ENCODE assay signal across 7 mouse cellular contexts in genomic region chr5:137553411-137553837, GRCm38 (mm10). TPM values are rescaled to one million over a fixed set of nuclear protein-coding genes. Genes with fewer than 3 reads are reported as not detected.
DNase-seq lines count a peak whose midpoint lies in the region; ATAC-seq and TF ChIP-seq lines count a peak whose summit lies in the region.

TSS of gene Actl6b (plus strand) at chr5:137553517.

- H3K4me2 ChIP-seq in intestine, postnatal 0 days (replicated peaks; ENCODE audit: low read depth) = peak within 1 kb of the TSS; percentile 42

- WGBS in intestine, postnatal 0 days = under 1% methylated on average over 37 of the region's 37 CpGs

- intact Hi-C loops in gastrocnemius, postnatal 14 days (cut with DNase I; ENCODE audit: low total_unique reads) = no loop called here
- intact Hi-C loops in left cerebral cortex, postnatal 36 days (cut with DNase I) = loop anchor here (2.0 kb wide), 1 partner anchor 21 kb away; the partner anchor contains the start of genes Epo and Gnb2

- H3K9me3 ChIP-seq in intestine, postnatal 0 days (ENCODE audit: control insufficient read depth) = no peaks in the 10 kb centered on the region

- H3K27me3 ChIP-seq in intestine, postnatal 0 days (replicated peaks; ENCODE audit: control insufficient read depth, insufficient read depth, low read length) = peaks cover 15% of the 10 kb centered on the region; the same call in 1 of the 2 replicates

- no peaks in the 10 kb centered on the region for H3K4me1 ChIP-seq in intestine, postnatal 0 days (replicated peaks; ENCODE audit: control insufficient read depth, insufficient read depth, low read length)

- H3K4me3 ChIP-seq in intestine, postnatal 0 days (ENCODE audit: low read depth, low read length) = no peak within 1 kb of the TSS

- ATAC-seq in intestine, postnatal 0 days = peak; percentile 67

- TF ChIP-seq CTCF in intestine, postnatal 0 days (IDR thresholded peaks at IDR 0.05; ENCODE audit: low read depth) = no peak

- H3K36me3 ChIP-seq in intestine, postnatal 0 days (ENCODE audit: control insufficient read depth, insufficient read depth) = no peaks in the 10 kb centered on the region

- no peak within 1 kb of the TSS for H3K9ac ChIP-seq in intestine, postnatal 0 days (ENCODE audit: low read depth, low read length)

- no peak within 1 kb of the TSS for H3K27ac ChIP-seq in intestine, postnatal 0 days (ENCODE audit: low read depth, low read length)

- peak; percentile 85 for DNase-seq in adrenal gland, postnatal 25 days
- DNase-seq in cerebellum, postnatal 4 days (ENCODE audit: low spot score in 2 of 2) = peak; percentile 87 to 94
- DNase-seq in gastrocnemius, postnatal 14 days = peak; percentile 72
- peak; percentile 89 to 91 for DNase-seq in left cerebral cortex, postnatal 36 days (ENCODE audit: low spot score in 2 of 2)
- peak; percentile 83 for DNase-seq in mesoderm, embryonic 11.5 days (ENCODE audit: low read depth, low spot score)
- DNase-seq in right cerebral cortex, postnatal 36 days (ENCODE audit: low spot score in 2 of 2) = peak; percentile 89 to 90

RNA-seq across cellular contexts. Expression of gene Actl6b, which starts in this region (rescaled TPM):
- 2.7 and 6.4 TPM in 2 replicates for total RNA-seq in adrenal gland, postnatal 25 days (2021)
- total RNA-seq in gastrocnemius, postnatal 14 days (2021) = not detected
- 2.1 and 2.9 TPM in 2 replicates for polyA plus RNA-seq in intestine, postnatal 0 days (2015; fragmentation: Nextera tagmentation; extraction: Ambion mirVana)
- total RNA-seq in left cerebral cortex, postnatal 36 days (2021) = 100 to 1,000 TPM; 109 to 115 TPM

Comparison
In these comparisons a context has a peak if more than half of its experiments do, and no peak if none do; other contexts are left out.
1. RNA of gene Actl6b (total RNA-seq): 109 to 115 TPM in left cerebral cortex, postnatal 36 days; 2.7 to 6.4 TPM in adrenal gland, postnatal 25 days and not detected in gastrocnemius, postnatal 14 days; every median in the first group is over 10 times any median in the second.
2. Peak in DNase-seq in gastrocnemius, postnatal 14 days; RNA of the gene not detected or under 1 TPM.
3. Peak in every context shown above with its lines, with median percentiles within 50 percentile points of each other: DNase-seq.